Mouse (Mus musculus): Measurements from ENCODE around the gene Gnl1. TPM values are rescaled to one million over a fixed set of nuclear protein-coding genes. Genes with fewer than 3 reads are reported as not detected.
"Not testable (repeated sequence)": the region's sequence is repeated elsewhere in the genome, so short reads cannot be mapped to it uniquely, and the experiment has no call there.

Gene Gnl1
- total RNA-seq, 1 experiment from 2014 or later, result 23.0 TPM

DNA sequence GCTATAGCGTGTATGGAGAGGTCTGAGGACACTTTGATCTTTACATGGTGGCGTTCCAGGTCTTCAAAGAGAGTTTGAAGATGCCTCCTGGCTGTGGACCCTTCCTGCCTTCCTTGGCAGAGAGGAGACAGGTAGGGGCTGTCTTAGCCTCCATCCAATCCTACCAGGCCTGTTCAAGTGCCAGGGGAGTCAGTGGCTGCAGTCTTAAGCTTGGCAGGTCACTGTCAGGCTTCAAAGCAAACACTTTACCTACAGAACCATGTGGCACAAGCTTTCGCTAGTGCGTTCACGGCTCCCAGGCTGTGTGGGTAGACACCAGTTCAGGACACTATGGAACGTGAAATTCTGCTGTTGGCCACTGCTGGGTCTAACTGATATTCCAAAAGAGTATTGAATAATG lies 43.3 kb downstream of the Gnl1 start:
- ATAC-seq (replicated peaks; ENCODE audit: low read depth, poor library complexity, severe bottlenecking), result no peak

GRCm38 (mm10) chr17:36023710-36024654 lies 44.3 kb downstream of the Gnl1 start:
- ATAC-seq (replicated peaks; ENCODE audit: low read depth, poor library complexity, severe bottlenecking), result peak; percentile 38

- ATAC-seq (replicated peaks; ENCODE audit: low read depth, poor library complexity, severe bottlenecking), result no peak
Measured at GRCm38 (mm10) chr17:36025197-36025596, 45.5 kb downstream of the Gnl1 start.

DNA sequence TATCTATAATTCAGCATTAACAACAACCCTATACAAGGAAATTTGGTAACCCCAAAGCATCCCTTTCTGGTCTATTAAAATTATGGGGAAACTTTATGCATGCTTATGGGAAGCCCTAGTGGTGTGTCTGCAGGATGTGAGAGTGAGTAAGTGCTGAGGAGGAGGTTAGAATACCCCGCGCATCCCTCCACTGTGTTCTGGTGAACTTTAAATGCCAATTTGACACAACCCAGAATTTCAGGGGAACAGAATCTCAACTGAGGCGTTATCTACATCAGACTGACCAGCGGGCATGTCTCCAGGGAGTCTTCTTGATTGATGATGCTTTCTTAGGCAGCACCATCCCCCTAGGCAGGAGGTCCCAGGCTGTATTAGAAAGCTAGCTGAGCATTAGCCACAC lies 46.2 kb downstream of the Gnl1 start:
- ATAC-seq (replicated peaks; ENCODE audit: low read depth, poor library complexity, severe bottlenecking), result no peak

DNA sequence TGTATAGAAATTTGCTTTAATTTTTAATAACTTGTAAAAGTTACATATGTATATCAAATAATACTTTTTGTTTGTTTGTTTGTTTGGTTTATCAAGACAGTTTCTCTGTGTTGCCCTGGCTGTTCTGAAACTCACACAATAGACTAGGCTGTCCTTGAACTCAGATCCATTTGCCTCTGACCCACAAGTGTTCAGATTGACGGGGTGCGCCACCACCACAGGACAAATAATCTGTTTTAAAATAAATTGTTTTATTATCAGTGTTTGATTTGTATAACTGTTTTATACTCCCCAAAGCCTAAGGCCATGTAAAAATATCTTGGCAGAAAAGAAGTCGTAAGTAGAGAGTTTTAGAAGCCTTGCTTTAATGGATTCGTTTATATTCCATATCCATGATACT lies 48.0 kb downstream of the Gnl1 start:
- no peak for ATAC-seq (replicated peaks; ENCODE audit: low read depth, poor library complexity, severe bottlenecking)

- no peak for ATAC-seq (replicated peaks; ENCODE audit: low read depth, poor library complexity, severe bottlenecking)
Measured at GRCm38 (mm10) chr17:36028879-36029619, 49.4 kb downstream of the Gnl1 start.

DNA sequence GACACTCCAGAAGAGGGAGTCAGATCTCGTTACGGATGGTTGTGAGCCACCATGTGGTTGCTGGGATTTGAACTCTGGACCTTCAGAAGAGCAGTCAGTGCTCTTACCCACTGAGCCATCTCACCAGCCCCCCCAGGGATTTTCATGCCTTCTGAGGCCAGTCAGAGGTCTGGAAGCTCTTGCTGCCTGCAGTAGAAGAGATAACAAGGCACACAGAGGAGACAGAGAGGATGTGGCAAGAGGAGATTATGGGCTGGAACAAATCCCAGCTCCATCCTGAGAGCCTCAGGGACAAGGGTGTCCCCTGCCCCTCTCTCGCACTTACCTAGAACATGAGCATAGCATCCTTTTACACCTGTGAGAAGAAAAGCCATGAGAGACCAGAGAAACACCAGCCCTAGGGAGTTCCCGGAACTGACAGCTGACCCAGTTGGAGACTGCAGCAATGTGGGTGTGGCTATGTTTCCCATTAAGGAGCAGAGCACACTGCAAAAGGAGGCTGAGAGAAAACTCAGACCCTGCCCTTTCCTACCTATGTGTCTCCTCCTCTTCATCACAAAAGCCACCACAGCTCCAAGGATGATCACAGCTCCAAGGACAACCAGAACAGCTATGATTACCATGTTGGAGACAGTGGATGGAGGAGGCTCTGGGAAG lies 50.5 kb downstream of the Gnl1 start:
- ATAC-seq (replicated peaks; ENCODE audit: low read depth, poor library complexity, severe bottlenecking), result peak; percentile 31; the same call in 1 of the 2 replicates

DNA sequence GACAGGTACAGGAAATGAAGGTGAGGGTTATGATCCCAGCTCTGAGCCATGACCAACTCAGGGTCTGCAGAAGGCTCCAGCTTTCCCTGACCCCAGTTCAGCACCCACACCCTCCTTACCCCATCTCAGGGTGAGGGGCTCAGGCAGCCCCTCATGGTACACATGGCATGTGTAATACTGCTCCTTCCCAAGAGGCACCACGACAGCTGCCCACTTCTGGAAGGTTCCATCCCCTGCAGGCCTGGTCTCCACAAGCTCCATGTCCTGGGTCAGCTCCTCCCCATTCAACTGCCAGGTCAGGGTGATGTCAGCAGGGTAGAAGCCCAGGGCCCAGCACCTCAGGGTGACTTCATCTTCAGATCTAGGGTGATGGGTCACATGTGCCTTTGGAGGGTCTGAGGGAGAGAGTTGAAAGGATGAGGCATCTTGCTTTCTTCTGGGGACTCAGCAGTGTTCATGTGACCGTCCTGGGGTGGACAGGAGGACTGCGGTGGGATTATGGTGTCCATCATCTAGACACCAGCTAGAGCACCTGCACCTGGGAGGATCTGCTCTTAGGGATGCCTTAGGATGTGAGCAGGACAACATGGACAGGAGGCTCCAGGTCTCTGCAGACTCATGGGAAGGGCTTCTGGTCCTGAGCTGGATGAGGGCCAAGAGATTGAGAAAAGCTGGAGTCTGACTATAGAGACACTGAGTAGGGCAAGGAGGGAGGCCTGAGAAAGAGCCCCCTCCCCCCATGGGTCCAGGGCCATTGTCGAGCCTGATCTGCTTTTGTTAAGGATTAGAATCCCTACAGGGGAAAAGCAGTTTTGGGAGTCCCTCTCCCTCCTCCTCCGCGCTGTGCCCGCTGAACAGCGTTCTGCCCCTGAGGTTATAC lies 51.3 kb downstream of the Gnl1 start:
- not testable (repeated sequence) for ATAC-seq (replicated peaks; ENCODE audit: low read depth, poor library complexity, severe bottlenecking)

- ATAC-seq (replicated peaks; ENCODE audit: low read depth, poor library complexity, severe bottlenecking), result peak; percentile 74
Measured at GRCm38 (mm10) chr17:36031583-36032331, 52.1 kb downstream of the Gnl1 start.

DNA sequence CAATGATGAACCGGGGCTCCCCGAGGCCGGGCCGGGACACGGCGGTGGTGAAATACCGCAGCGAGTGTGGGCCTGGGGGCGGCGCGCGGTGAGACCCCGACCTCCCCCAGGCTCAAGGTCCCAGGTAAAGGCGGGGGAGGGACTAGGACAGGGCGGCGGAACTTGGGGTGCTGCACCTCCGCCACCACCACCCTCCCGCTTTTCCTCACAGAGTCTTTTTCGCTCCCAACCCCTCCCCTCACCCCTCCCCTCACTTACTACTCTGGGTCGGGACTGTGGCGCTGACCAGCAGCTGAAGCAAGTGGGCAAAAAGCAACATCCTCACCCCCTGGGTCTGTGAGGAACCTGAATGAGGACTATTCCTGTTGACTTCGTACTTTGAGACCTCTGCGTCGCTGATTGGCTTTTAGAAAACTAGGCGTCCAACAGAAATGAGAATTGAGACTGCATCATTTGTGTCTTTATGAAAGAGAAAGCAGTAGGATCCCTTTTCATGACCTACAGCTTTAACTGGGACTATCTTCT lies 52.8 kb downstream of the Gnl1 start, which contains the start of gene H2-T23:
H2-T23 (minus strand) TSS at position 505 of the 525 bp plus-strand sequence.
- peak; percentile 71 for ATAC-seq (replicated peaks; ENCODE audit: low read depth, poor library complexity, severe bottlenecking)

GRCm38 (mm10) chr17:36034524-36034923 lies 54.9 kb downstream of the Gnl1 start:
- not testable (repeated sequence) for ATAC-seq (replicated peaks; ENCODE audit: low read depth, poor library complexity, severe bottlenecking)

DNA sequence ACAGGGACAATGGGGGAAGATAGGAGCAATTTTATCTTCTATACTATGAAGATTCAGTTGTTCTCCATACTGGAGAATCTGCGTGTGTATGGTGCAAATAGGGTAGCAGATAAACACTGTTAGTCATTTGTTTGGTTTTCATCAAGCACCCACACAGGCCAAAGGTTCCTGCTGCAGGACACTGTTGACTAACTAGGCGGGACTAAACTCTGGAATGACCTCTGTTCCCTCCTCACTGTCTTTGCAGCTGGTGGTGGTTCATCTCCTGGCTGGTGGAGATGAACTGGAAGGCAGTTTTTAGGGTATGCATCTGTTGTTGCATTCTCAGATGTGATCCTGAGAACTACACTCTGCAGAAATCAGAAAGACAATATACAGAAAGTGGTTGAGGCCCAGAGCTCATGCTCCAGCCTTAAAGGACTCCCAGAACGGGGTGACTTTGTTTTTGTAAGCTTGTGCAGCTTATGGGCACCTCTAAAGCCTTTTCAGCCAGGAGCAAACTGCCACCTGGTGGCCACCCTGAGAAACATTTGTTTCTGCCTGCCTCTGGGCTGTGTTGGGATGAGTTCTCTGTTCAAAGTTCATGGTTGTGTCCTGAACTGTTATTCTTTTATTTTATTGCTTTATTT lies 55.5 kb downstream of the Gnl1 start:
- ATAC-seq (replicated peaks; ENCODE audit: low read depth, poor library complexity, severe bottlenecking), result peak; percentile 50

DNA sequence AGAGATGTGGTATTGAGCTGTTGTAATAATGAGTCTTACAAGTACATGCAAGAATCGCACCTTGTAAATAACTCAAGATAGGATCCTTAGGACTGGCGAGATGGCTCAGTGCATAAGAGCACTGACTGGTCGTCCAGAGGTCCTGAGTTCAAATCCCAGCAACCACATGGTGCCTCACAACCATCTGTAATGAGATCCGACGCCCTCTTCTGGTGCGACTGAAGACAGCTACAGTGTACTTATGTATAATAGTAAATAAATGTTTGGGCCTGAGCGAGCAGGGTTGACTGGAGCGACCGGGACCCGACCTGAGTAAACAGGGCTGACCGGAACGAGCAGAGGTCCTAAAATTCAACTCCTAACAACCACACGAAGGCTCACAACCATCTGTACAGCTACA lies 56.5 kb downstream of the Gnl1 start:
- not testable (repeated sequence) for ATAC-seq (replicated peaks; ENCODE audit: low read depth, poor library complexity, severe bottlenecking)

Other genes with a start within 250 kb of the Gnl1 start
- gene Ier3, start 158.2 kb upstream of the Gnl1 start, total RNA-seq (2017), result 66.9 and 67.4 TPM in 2 replicates
- gene Flot1, start 156.6 kb upstream of the Gnl1 start, total RNA-seq (2017), result 62.8 and 68.5 TPM in 2 replicates
- 922 and 1,068 TPM in 2 replicates for gene Tubb5, start 141.5 kb upstream of the Gnl1 start, total RNA-seq (2017)
- 27.0 and 39.0 TPM in 2 replicates for gene Mdc1, start 138.3 kb upstream of the Gnl1 start, total RNA-seq (2017)
- gene Nrm, start 118.5 kb upstream of the Gnl1 start, total RNA-seq (2017), result 55.1 and 58.3 TPM in 2 replicates
- 11.3 and 24.0 TPM in 2 replicates for gene Ppp1r18, start 114.3 kb upstream of the Gnl1 start, total RNA-seq (2017)
- gene Dhx16, start 100.0 kb upstream of the Gnl1 start, total RNA-seq (2017), result 42.3 and 52.4 TPM in 2 replicates
- gene 2310061I04Rik, start 82.4 kb upstream of the Gnl1 start, total RNA-seq (2017), result 6.3 and 10.9 TPM in 2 replicates
- 10.8 and 13.6 TPM in 2 replicates for gene Atat1, start 69.8 kb upstream of the Gnl1 start, total RNA-seq (2017)
- gene Mrps18b, start 63.5 kb upstream of the Gnl1 start, total RNA-seq (2017), result 52.4 and 66.3 TPM in 2 replicates
- gene Ppp1r10, start 63.4 kb upstream of the Gnl1 start, total RNA-seq (2017), result 101 and 107 TPM in 2 replicates
- gene Abcf1, start 10.1 kb upstream of the Gnl1 start, total RNA-seq (2017), result 236 and 291 TPM in 2 replicates
- 8.3 and 9.7 TPM in 2 replicates for gene Prr3, start 385 bp downstream of the Gnl1 start, total RNA-seq (2017)
- 15.3 and 16.4 TPM in 2 replicates for gene H2-T24, start 40.7 kb downstream of the Gnl1 start, total RNA-seq (2017)
- gene H2-T23, start 53.0 kb downstream of the Gnl1 start, total RNA-seq (2017), result 128 and 151 TPM in 2 replicates
- 42.8 and 48.6 TPM in 2 replicates for gene H2-T22, start 62.9 kb downstream of the Gnl1 start, total RNA-seq (2017)
- gene Gm6034, start 63.1 kb downstream of the Gnl1 start, total RNA-seq (2017), result not detected in 2 replicates
- 0.05 TPM in 1 of 2 replicates, not detected in the other for gene Gm11127, start 78.5 kb downstream of the Gnl1 start, total RNA-seq (2017)
- gene Gm19684, start 141.8 kb downstream of the Gnl1 start, total RNA-seq (2017), result 0.96 TPM in 1 of 2 replicates, not detected in the other
- gene Gm7030, start 149.6 kb downstream of the Gnl1 start, total RNA-seq (2017), result not detected in 2 replicates
- gene Gm8909, start 188.7 kb downstream of the Gnl1 start, total RNA-seq (2017), result not detected in 2 replicates
- not detected in 2 replicates for gene H2-T3, start 210.4 kb downstream of the Gnl1 start, total RNA-seq (2017)

Data from common myeloid progenitor, adult 5-6 weeks (primary cell).